Mouse (Mus musculus) stomach, postnatal 0 days (tissue): ENCODE data around the gene Ttc16. TPM values are rescaled to one million over a fixed set of nuclear protein-coding genes. Genes with fewer than 3 reads are reported as not detected.

Experiments
- ATAC-seq: fragments of 200-750 bp; cut with Nextera tagmentation; 2 replicates; pipeline ENCODE4 v1.8.0; 2017; ENCODE audit not compliant: low FRiP score, low TSS enrichment
- DNase-seq: peaks from one replicate; pipeline ENCODE4 v3.0.0-alpha.2; 2016; ENCODE audit warnings: low spot score
- H3K27ac ChIP-seq: fragments of 300-500 bp; sonication (generic); replicated peaks from 2 replicates; pipeline ENCODE4 v1.5.1; 2014; ENCODE audit warnings: mild to moderate bottlenecking, control low read depth
- H3K27me3 ChIP-seq: fragments of 300-500 bp; sonication (generic); 2 replicates; pipeline ENCODE4 v1.6.1; 2014; ENCODE audit warnings: low read length; ENCODE audit not compliant: control insufficient read depth, insufficient read depth
- H3K36me3 ChIP-seq: fragments of 300-500 bp; sonication (generic); 2 replicates; pipeline ENCODE4 v1.6.1; 2014; ENCODE audit warnings: low read length, mixed read lengths; ENCODE audit not compliant: control insufficient read depth, insufficient read depth
- H3K4me1 ChIP-seq: fragments of 300-500 bp; sonication (generic); replicated peaks from 2 replicates; pipeline ENCODE4 v1.6.1; 2014; ENCODE audit warnings: antibody characterized with exemption; ENCODE audit not compliant: control insufficient read depth, insufficient read depth
- H3K4me2 ChIP-seq: fragments of 300-500 bp; sonication (generic); replicated peaks from 2 replicates; pipeline ENCODE4 v1.6.1; 2014; ENCODE audit warnings: low read depth, mild to moderate bottlenecking, control low read depth, moderate library complexity
- H3K4me3 ChIP-seq: fragments of 300-500 bp; sonication (generic); 2 replicates; pipeline ENCODE4 v1.5.1; 2014; ENCODE audit warnings: low read depth, low read length, control low read depth
- H3K9ac ChIP-seq: fragments of 300-500 bp; sonication (generic); 2 replicates; pipeline ENCODE4 v1.6.1; 2014; ENCODE audit warnings: mild to moderate bottlenecking, low read length, control low read depth, mixed read lengths
- H3K9me3 ChIP-seq: fragments of 300-500 bp; sonication (generic); 2 replicates; pipeline ENCODE4 v1.6.1; 2016; ENCODE audit warnings: low read length; ENCODE audit not compliant: control insufficient read depth
- CTCF ChIP-seq: IDR thresholded peaks from 2 replicates; pipeline ENCODE4 v1.5.1; 2016; ENCODE audit warnings: antibody characterized with exemption, low read depth, mild to moderate bottlenecking, moderate library complexity
- EP300 ChIP-seq: optimal IDR thresholded peaks from 2 replicates; pipeline ENCODE3; 2016; ENCODE audit warnings: antibody characterized with exemption
- WGBS: fragments of 180-500 bp; shearing (Covaris S2); extraction: QIAGEN DNeasy Blood & Tissue Kit; methylation state at CpG from one replicate; pipeline ENCODE4 v1.1.7; 2014; 5-methylcytosine and 5-hydroxymethylcytosine counted together
- polyA plus RNA-seq: library from polyadenylated mRNA; unstranded; fragments of >200 nt; fragmentation: Nextera tagmentation; extraction: Ambion mirVana; gene quantifications from 2 replicates; pipeline ENCODE4 v1.2.1, GENCODE M21; 2015

Gene Ttc16
- polyA plus RNA-seq, 1 experiment from 2014 or later: 0.06 TPM

DNA sequence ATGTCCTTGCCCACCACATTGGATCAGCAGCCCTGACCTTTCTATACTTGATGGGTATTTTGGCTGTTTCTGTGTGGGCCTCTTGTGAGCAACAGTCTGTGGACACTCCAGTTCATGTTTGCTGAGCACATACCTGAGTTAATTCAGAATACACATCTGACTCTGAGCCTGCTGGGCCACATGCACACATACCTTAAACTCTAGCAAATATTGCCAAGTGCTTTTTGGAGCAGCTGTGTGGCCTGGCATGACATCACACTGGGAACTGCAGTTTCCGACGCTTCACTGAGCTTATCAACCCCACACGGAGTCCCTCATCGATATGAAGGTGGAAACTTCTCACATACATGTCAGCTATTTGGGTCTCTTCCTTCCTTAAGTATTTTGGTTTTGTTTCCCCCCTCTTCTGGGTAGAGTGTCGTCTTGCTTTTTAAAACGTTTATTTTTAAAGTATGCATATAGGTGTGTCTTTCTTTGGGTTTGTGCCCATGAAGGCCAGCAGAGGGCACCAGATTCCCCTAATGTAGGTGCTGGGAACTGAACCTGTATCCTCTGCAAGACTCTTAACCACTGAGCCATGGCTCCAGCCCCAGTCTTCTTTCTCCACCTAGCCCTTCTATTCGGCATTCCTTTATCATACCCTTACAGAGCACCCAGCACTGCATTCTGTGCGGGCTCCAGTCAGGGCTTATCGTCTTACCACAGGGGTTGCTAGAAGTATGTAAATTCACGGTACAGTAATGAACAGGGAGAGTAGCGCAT, 45.8 kb upstream of the Ttc16 start:
- 54% methylated on average over 11 of the region's 11 CpGs for WGBS
- Histone ChIP-seq H3K27me3 (no peaks in the 10 kb centered on the region), H3K9ac (no peak overlapping the region), H3K4me2 (no peak overlapping the region), H3K27ac (no peak overlapping the region), H3K4me3 (no peak overlapping the region), H3K9me3 (no peaks in the 10 kb centered on the region), H3K4me1 (no peaks in the 10 kb centered on the region), H3K36me3 (no peaks in the 10 kb centered on the region)
- peak; percentile 77 for TF ChIP-seq CTCF
- TF ChIP-seq EP300: no peak
- ATAC-seq: no peak
- DNase-seq: peak; percentile 50

DNA sequence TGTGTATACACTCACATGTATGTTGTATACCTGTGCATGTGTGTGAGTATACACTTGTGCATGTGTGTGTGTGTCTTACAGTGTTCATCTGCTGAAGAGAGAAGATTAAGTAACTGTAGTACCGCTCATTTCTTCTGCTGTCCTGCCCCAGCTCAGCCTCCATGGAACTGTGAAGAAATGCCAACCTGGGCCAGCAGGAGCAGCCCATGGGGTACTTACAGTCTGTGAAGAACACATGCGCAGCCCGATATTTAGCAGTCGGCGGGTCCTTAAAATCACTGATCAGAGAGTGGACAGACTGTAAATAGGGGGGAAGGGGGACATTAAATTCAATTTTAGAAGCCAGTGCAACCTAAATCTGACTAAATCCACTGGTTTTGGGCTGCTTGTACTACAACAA, 42.8 kb upstream of the Ttc16 start:
- Histone ChIP-seq H3K36me3 (peaks cover 2% of the 10 kb centered on the region; the same call in 1 of the 2 replicates), H3K27me3 (no peaks in the 10 kb centered on the region), H3K4me1 (no peaks in the 10 kb centered on the region), H3K9ac (no peak overlapping the region), H3K9me3 (no peaks in the 10 kb centered on the region), H3K4me3 (no peak overlapping the region), H3K4me2 (no peak overlapping the region), H3K27ac (no peak overlapping the region)
- no peak for DNase-seq
- WGBS: 97% methylated on average over 5 of the region's 5 CpGs
- TF ChIP-seq CTCF (no peak), EP300 (no peak)
- ATAC-seq: no peak

DNA sequence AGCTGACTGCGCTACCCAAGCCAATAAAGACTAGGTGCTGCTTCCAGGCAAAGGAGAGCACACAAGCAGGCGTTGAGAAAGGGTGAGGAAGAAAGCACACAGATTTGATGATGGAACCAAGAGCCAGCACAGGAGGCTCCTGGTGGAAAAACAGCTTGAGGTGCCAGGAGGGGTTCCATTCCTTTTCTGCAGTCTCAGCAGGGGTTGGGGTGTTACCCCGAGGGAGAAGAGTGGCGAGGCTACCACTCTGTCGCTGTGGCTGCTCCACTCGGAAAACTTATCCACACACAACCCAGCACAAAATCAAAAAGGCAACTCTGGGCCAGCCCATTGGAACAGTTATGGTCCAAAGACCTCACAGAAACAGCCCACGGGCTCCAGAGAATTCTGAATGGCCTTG, 42.2 kb upstream of the Ttc16 start:
- Histone ChIP-seq H3K4me2 (no peak overlapping the region), H3K4me1 (no peaks in the 10 kb centered on the region), H3K27me3 (no peaks in the 10 kb centered on the region), H3K9ac (no peak overlapping the region), H3K9me3 (no peaks in the 10 kb centered on the region), H3K36me3 (peaks cover 2% of the 10 kb centered on the region; the same call in 1 of the 2 replicates), H3K27ac (no peak overlapping the region), H3K4me3 (no peak overlapping the region)
- 73% methylated on average over 7 of the region's 7 CpGs for WGBS
- TF ChIP-seq CTCF: no peak
- TF ChIP-seq EP300: no peak
- DNase-seq (no peak), ATAC-seq (no peak)

DNA sequence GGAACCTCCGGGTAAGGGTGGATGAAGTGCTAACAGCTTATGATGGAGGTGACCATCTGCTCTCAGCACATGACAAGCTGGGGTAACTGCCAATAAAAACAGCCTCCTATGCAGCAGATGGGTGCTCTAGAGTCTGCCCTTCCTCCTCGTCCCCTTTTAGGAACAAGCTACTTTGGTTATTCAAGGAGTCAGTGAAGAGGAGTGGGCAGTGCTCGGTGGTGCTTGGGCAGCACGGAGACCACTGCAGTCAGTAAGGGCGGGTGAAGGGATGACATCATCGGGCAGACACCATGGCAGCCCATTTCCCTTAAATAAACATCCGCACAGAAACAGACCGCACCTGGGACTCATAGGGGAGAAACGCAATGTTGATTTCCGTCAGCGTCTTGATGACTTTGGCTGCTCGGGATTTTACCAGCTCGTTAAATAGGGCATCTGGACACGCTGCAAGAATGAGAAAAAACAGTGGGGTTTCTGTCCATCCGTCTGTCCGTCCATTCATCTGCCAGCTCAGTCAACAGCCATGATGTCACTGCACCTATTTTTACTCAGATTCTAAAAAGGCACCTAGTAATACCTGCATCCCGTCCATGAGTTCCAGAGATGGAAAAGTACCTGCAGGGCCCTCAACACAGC, 41.6 kb upstream of the Ttc16 start:
- Histone ChIP-seq H3K27ac (no peak overlapping the region), H3K4me1 (no peaks in the 10 kb centered on the region), H3K36me3 (peaks cover 2% of the 10 kb centered on the region; the same call in 1 of the 2 replicates), H3K9me3 (no peaks in the 10 kb centered on the region), H3K9ac (no peak overlapping the region), H3K4me3 (no peak overlapping the region), H3K4me2 (no peak overlapping the region), H3K27me3 (no peaks in the 10 kb centered on the region)
- WGBS: 30% methylated on average over 17 of the region's 17 CpGs
- ATAC-seq (no peak), DNase-seq (no peak)
- TF ChIP-seq EP300: no peak

DNA sequence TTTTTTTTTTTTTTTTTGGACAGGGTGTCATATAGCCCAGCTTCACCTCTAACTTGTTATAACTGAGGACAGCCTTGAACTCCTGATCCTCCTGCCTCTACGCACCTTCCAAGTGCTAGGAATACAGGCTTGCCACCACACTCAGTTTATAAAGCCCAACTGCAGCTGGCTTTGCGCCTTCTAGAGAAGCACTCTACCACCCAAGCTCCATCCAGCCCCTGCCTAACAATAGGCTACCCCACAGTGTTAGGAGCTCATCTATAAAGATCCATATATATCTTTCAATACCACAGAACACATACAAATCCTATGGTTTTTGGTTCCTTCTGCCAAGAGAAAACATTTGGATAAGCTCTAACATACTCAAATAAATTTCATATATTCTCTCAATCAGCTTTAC, 41.1 kb upstream of the Ttc16 start:
- H3K4me1 ChIP-seq: no peaks in the 10 kb centered on the region
- 94% methylated on average over 2 of the region's 2 CpGs for WGBS
- no peaks in the 10 kb centered on the region for H3K27me3 ChIP-seq
- H3K9ac ChIP-seq: no peak overlapping the region
- no peak for TF ChIP-seq CTCF
- TF ChIP-seq EP300: no peak
- H3K4me2 ChIP-seq: no peak overlapping the region
- peaks cover 2% of the 10 kb centered on the region; the same call in 1 of the 2 replicates for H3K36me3 ChIP-seq
- H3K4me3 ChIP-seq: no peak overlapping the region
- ATAC-seq (no peak), DNase-seq (no peak)
- H3K27ac ChIP-seq: no peak overlapping the region
- no peaks in the 10 kb centered on the region for H3K9me3 ChIP-seq

DNA sequence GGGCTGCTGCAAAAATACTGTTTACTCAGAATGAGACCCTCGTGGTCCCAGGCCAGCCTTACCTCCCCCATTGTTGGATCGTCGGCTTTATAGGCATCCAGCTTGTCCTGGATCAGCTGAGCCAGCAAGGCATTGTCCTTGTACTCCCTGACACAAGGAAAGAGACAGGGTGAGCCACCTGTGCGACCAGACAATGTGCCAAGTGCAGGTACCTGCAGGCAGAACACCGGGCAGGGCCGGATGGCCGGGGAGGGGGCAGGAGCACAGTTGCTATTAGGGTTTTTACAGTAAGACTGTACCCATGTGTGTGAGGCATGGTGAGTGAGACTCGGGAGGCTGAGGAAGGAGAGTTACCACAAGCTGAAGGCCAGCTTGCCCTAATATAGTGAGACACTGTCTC, 36.5 kb upstream of the Ttc16 start:
- ATAC-seq: no peak

More for the DNA sequence above, 36.5 kb upstream of the Ttc16 start:
- Histone ChIP-seq H3K9ac (no peak overlapping the region), H3K4me3 (no peak overlapping the region), H3K27me3 (no peaks in the 10 kb centered on the region), H3K9me3 (no peaks in the 10 kb centered on the region), H3K4me2 (no peak overlapping the region), H3K4me1 (no peaks in the 10 kb centered on the region), H3K27ac (no peak overlapping the region), H3K36me3 (peaks cover 2% of the 10 kb centered on the region; the same call in 1 of the 2 replicates)
- TF ChIP-seq EP300: no peak
- no peak for TF ChIP-seq CTCF
- WGBS: 69% methylated on average over 8 of the region's 8 CpGs
- no peak for DNase-seq
